Mouse (Mus musculus) neural tube, embryonic 14.5 days (tissue): ENCODE data around the gene Psmd12. TPM values are rescaled to one million over a fixed set of nuclear protein-coding genes. Genes with fewer than 3 reads are reported as not detected.
A peak's percentile ranks its signal among the peaks of the same experiment; 100 is the strongest.
"Not testable (repeated sequence)": the region's sequence is repeated elsewhere in the genome, so short reads cannot be mapped to it uniquely, and the experiment has no call there.

Source experiments
- ATAC-seq: fragments of 200-750 bp; cut with Nextera tagmentation; 2 replicates; pipeline ENCODE4 v1.8.0; 2017; ENCODE audit warnings: low read depth, mild to moderate bottlenecking, moderate TSS enrichment, moderate library complexity
- H3K27ac ChIP-seq: fragments of 300-500 bp; sonication (generic); 2 replicates; pipeline ENCODE4 v1.5.1; 2014; ENCODE audit warnings: low read depth, mild to moderate bottlenecking, control low read depth, low read length, moderate library complexity, mixed read lengths
- H3K27me3 ChIP-seq: fragments of 300-500 bp; sonication (generic); 2 replicates; pipeline ENCODE4 v1.6.1; 2014; ENCODE audit warnings: low read length; ENCODE audit not compliant: control insufficient read depth, insufficient read depth
- H3K36me3 ChIP-seq: fragments of 300-500 bp; sonication (generic); 2 replicates; pipeline ENCODE4 v1.6.1; 2014; ENCODE audit warnings: low read length, mixed read lengths; ENCODE audit not compliant: control insufficient read depth, insufficient read depth
- H3K4me1 ChIP-seq: fragments of 300-500 bp; sonication (generic); 2 replicates; pipeline ENCODE4 v1.6.1; 2014; ENCODE audit warnings: low read length; ENCODE audit not compliant: control insufficient read depth, insufficient read depth
- H3K4me2 ChIP-seq: fragments of 300-500 bp; sonication (generic); 2 replicates; pipeline ENCODE4 v1.6.1; 2014; ENCODE audit warnings: mild to moderate bottlenecking, low read depth, low read length, control low read depth
- H3K4me3 ChIP-seq: fragments of 300-500 bp; sonication (generic); 2 replicates; pipeline ENCODE4 v1.5.1; 2014; ENCODE audit warnings: low read depth, low read length, control low read depth, mixed read lengths
- H3K9ac ChIP-seq: fragments of 300-500 bp; sonication (generic); replicated peaks from 2 replicates; pipeline ENCODE4 v1.6.1; 2014; ENCODE audit warnings: low read depth, mild to moderate bottlenecking, control low read depth, low read length, mixed read lengths
- H3K9me3 ChIP-seq: fragments of 300-500 bp; sonication (generic); 2 replicates; pipeline ENCODE4 v1.6.1; 2016; ENCODE audit warnings: low read length; ENCODE audit not compliant: control insufficient read depth
- WGBS: fragments of 180-500 bp; shearing (Covaris S2); extraction: QIAGEN DNeasy Blood & Tissue Kit; methylation state at CpG from one replicate; pipeline ENCODE4 v1.1.7; 2014; 5-methylcytosine and 5-hydroxymethylcytosine counted together
- polyA plus RNA-seq: library from polyadenylated mRNA; unstranded; fragments of >200 nt; fragmentation: Nextera tagmentation; extraction: Ambion mirVana; gene quantifications from 2 replicates; pipeline ENCODE4 v1.2.1, GENCODE M21; 2014

Gene Psmd12
- polyA plus RNA-seq, 1 experiment from 2014 or later: 159 TPM

DNA sequence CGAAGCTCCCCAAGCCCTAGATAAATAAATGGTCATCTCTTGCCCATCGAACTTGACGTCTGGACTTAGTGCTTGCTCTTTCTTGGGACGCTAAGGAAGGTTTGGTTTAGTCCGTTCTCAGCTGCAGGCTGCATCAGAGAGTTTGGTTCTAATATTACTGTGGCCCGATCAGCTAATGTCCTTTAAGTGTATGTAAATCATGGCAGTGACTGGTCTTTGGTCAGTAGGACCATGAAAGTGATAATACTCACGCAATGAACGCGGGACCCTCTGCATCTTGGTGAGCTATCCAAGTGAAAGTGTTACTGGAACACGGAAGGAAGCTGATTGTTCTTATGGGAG is 549 bp downstream of the Psmd12 start:
- H3K9me3 ChIP-seq: no peaks in the 10 kb centered on the region
- WGBS: 2% methylated on average over 10 of the region's 10 CpGs
- H3K9ac ChIP-seq: peak overlapping the region; percentile 76
- H3K4me3 ChIP-seq: peak overlapping the region; percentile 73
- no peak for ATAC-seq
- peak overlapping the region; percentile 56 for H3K27ac ChIP-seq
- peak overlapping the region; percentile 93 for H3K4me2 ChIP-seq
- 0 out of 2 replicates have a peak, but pooled peaks cover 2% of the 10 kb centered on the region for H3K36me3 ChIP-seq
- peaks cover 17% of the 10 kb centered on the region; the same call in 1 of the 2 replicates for H3K4me1 ChIP-seq
- no peaks in the 10 kb centered on the region for H3K27me3 ChIP-seq

DNA sequence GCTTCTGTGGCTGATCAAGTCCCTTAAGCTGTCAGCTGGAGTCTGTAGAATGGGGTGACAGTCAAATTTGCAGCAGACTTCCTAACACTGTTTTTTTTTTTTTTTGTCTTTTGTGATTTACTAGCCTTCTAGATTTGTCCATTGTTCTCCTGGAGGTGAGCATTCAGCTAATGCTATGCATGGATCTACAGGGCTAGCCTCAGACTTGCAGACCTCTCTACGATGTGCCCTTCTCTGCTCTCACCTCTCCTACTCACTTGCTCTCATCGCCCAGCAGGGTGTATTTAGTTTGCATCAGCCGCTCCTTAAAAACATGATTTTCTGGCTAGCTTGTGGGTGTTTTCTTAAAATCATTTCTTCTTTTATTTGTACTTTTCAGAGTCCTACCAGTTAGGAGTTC is 5.1 kb downstream of the Psmd12 start:
- H3K4me2 ChIP-seq: no peak overlapping the region
- H3K36me3 ChIP-seq: peaks cover 38% of the 10 kb centered on the region
- ATAC-seq: no peak
- H3K27me3 ChIP-seq: no peaks in the 10 kb centered on the region
- H3K4me1 ChIP-seq: peaks cover 17% of the 10 kb centered on the region; the same call in 1 of the 2 replicates
- no peak overlapping the region for H3K4me3 ChIP-seq
- H3K27ac ChIP-seq: no peak overlapping the region
- 92% methylated on average over 3 of the region's 3 CpGs for WGBS
- H3K9me3 ChIP-seq: no peaks in the 10 kb centered on the region
- no peak overlapping the region for H3K9ac ChIP-seq

DNA sequence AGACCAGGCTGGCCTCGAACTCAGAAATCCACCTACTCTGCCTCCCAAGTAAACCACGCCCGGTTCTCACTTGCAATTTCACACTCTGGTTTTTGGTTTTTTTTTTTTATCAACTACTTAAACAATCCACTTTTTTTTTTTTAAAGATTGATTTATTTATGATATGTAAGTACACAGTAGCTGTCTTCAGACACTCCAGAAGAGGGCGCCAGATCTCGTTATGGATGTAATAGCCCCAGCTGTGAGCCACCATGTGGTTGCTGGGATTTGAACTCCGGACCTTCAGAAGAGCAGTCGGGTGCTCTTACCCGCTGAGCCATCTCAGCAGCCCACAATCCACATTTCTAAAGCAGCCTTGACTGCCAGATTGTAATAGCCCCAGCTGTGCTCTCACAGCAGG is 23.5 kb downstream of the Psmd12 start:
- ATAC-seq: no peak
- H3K27me3 ChIP-seq: no peaks in the 10 kb centered on the region
- H3K4me2 ChIP-seq: no peak overlapping the region
- no peak overlapping the region for H3K9ac ChIP-seq
- 88% methylated on average over 8 of the region's 8 CpGs for WGBS
- no peak overlapping the region for H3K27ac ChIP-seq
- H3K9me3 ChIP-seq: no peaks in the 10 kb centered on the region
- H3K4me1 ChIP-seq: no peaks in the 10 kb centered on the region
- peaks cover 4% of the 10 kb centered on the region for H3K36me3 ChIP-seq
- H3K4me3 ChIP-seq: no peak overlapping the region

DNA sequence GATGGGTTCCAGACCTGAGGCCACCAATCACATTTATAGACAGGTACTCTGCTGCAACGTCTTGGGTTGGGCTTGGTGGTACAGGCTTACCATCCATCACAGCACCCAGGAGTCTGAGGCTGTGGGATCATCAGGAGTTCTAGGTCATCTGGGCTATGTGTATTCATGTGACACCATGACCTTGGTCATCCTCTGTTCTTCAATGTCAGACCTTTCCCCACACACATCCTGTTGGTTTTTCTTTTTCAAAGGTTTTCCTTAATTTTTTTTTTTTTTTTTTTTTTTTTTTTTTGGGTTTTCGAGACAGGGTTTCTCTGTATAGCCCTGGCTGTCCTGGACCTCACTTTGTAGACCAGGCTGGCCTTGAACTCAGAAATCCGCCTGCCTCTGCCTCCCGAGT is 25.1 kb downstream of the Psmd12 start:
- not testable (repeated sequence) for H3K4me3 ChIP-seq, H3K36me3 ChIP-seq, H3K9me3 ChIP-seq, ATAC-seq, H3K4me1 ChIP-seq, H3K27ac ChIP-seq, H3K27me3 ChIP-seq, H3K4me2 ChIP-seq, H3K9ac ChIP-seq
- 96% methylated on average over 3 of the region's 4 CpGs for WGBS

DNA sequence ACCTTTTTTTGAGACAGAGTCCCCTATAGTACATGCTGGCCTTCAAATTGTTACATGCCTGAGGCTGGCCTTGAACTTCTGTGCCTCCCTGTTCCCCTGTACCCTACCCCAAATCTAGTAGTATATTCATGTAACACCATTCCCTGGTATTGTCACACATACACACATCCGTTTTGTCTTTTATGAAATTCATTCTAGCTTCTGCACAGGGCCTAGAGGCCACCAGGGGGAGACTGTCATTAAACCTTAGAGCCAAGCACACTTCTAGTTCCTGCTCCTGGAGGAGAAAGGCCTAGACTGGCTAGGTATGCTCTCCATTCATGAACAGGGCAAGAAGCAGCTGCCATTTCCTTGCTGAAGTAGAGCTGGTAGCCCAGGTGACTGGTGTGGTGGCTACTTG is 27.0 kb downstream of the Psmd12 start:
- Histone ChIP-seq H3K27me3 (no peaks in the 10 kb centered on the region), H3K4me3 (no peak overlapping the region), H3K9me3 (no peaks in the 10 kb centered on the region), H3K4me1 (no peaks in the 10 kb centered on the region), H3K4me2 (no peak overlapping the region), H3K36me3 (no peaks in the 10 kb centered on the region), H3K9ac (no peak overlapping the region), H3K27ac (no peak overlapping the region)
- no peak for ATAC-seq
- 78% methylated on average over 1 of the region's 1 CpGs for WGBS

DNA sequence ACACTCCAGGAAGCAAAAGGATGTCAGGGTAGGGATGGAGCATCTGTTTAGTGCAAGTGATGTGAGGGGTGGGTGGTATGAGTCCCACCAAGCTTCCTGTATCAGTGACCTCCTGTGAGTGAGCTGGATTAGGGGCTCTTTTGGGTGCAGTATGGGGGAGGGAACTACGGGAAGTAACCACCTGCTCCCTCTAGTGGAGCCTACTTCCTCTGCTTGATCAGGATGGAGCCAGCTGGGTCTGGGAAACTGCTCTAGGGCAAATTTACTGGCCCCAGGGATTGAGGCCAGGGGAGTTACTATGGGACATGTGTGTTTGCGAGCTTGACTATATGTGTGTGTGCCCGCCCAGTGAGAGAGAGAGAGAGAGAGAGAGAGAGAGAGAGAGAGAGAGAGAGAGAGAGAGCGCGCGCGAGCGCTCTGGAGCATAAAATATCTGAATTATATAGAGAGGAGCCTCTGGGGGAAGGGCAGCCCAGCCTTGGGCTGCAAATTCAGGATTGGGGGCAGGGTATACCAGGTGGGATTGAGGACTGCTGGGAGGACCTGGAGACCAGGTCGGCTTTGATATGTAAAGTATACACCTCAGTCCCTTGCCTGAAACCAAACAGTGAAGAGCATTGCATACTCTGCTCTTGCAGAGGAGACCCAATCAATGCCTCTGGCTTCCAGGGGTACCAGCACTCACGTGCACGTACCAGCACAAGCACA is 30.5 kb downstream of the Psmd12 start:
- H3K27ac ChIP-seq: no peak overlapping the region
- 17% methylated on average over 11 of the region's 11 CpGs for WGBS
- H3K36me3 ChIP-seq: no peaks in the 10 kb centered on the region
- H3K27me3 ChIP-seq: no peaks in the 10 kb centered on the region
- no peak overlapping the region for H3K9ac ChIP-seq
- no peak overlapping the region for H3K4me2 ChIP-seq
- H3K4me3 ChIP-seq: no peak overlapping the region
- no peaks in the 10 kb centered on the region for H3K4me1 ChIP-seq
- peak; percentile 68; the same call in 1 of the 2 replicates for ATAC-seq
- no peaks in the 10 kb centered on the region for H3K9me3 ChIP-seq

DNA sequence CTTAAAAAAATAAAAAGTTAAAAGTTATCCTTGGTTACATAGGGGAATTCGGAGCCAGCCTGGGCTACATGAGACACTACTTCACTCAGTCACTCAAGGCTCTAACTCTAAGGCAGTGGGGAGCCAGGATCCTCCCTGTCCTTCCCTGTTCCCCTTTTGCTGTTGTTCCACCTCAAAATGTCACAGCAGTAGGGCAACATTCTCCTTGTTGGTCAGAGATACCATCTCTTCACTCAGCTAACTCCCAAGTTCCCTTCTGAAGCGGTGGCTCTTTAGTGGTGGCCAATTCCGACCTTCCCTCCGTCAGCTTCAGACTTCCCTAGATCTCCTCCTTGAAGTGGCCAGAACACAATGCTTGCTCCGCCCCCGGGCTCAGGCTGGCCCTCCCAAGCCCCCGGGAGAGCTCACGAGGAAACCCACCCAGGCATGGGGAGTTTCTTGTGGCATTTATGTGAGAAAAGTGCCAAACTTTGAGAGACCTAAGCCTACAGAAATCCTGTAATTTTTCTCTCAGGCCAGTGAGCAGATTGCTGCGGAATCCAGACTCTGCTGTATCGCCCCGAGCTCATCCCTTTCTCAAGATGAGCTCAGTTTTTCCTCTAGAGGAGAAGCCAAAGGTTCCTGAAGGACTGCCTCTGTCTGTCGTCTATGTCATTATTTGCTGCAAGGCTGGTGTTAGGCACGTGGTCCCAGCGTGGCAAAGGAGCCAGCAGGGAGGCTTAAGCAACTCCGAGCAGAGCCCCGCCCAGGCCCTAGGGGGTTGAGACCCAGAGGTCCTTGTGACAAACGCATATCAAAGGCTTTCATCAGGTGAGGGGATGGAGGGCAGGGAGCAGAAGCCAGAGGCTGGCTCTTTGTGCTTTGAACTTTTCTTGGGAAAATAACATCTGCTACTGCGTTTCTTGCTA is 31.3 kb downstream of the Psmd12 start:
- 0 out of 2 replicates have a peak overlapping the region, but pooled peaks have one; percentile 15 for H3K4me2 ChIP-seq
- H3K36me3 ChIP-seq: no peaks in the 10 kb centered on the region
- no peaks in the 10 kb centered on the region for H3K9me3 ChIP-seq
- no peak overlapping the region for H3K4me3 ChIP-seq
- H3K9ac ChIP-seq: no peak overlapping the region
- no peaks in the 10 kb centered on the region for H3K4me1 ChIP-seq
- no peak overlapping the region for H3K27ac ChIP-seq
- 8% methylated on average over 18 of the region's 18 CpGs for WGBS
- ATAC-seq: no peak
- no peaks in the 10 kb centered on the region for H3K27me3 ChIP-seq

DNA sequence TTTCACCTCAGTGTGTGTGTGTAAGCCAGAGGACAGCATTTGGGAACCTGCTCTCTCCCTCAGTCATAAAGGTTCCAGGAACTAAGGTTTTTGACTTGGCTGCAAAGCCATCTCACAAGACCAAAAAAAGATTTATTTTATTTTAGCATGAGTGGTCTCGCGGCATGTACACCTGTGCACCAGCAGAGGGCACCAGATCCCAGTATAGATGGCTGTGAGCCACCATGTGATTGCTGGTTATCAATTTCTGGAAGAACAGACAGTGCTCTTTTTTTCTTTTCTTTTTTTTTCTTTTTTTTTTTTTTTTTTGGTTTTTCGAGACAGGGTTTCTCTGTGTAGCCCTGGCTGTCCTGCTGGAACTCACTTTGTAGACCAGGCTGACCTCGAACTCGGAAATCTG is 32.7 kb downstream of the Psmd12 start:
- H3K4me1 ChIP-seq, H3K9ac ChIP-seq, H3K4me2 ChIP-seq, H3K27me3 ChIP-seq, H3K4me3 ChIP-seq, H3K27ac ChIP-seq, ATAC-seq, H3K36me3 ChIP-seq, H3K9me3 ChIP-seq: not testable (repeated sequence)
- WGBS: 49% methylated on average over 5 of the region's 5 CpGs

DNA sequence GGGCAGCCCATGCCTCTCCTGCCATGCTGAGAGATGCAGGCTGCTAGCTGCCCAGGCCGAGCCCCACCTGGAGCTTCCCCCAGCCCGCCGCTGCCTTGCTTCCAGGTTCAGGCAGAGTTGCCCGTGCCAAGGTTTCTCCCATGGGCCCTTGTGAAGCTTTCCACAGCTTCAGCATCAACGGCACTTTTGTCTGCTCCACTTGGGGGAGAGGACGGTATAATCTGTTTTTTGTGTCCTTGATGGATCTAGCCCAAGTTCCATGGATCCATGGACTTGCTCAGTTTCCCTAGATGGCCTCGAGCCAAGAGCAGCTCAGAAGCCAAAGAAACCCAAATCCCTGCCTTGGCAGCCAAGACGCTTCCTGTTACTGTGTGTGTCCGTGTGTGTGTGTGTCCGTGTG is 33.8 kb downstream of the Psmd12 start:
- WGBS: 80% methylated on average over 10 of the region's 10 CpGs
- no peak overlapping the region for H3K27ac ChIP-seq
- no peaks in the 10 kb centered on the region for H3K27me3 ChIP-seq
- no peak overlapping the region for H3K4me2 ChIP-seq
- no peak for ATAC-seq
- no peaks in the 10 kb centered on the region for H3K36me3 ChIP-seq
- H3K9ac ChIP-seq: no peak overlapping the region
- H3K4me1 ChIP-seq: no peaks in the 10 kb centered on the region
- no peaks in the 10 kb centered on the region for H3K9me3 ChIP-seq
- H3K4me3 ChIP-seq: no peak overlapping the region
